Mouse (Mus musculus) urinary bladder, adult 18-20 months (tissue): ENCODE data around the gene Olfr2.
"Not testable (repeated sequence)": the region's sequence is repeated elsewhere in the genome, so short reads cannot be mapped to it uniquely, and the experiment has no call there.

ENCODE experiments used
- DNase-seq, 2 experiments: peaks; one replicate each; pipeline ENCODE4 v3.0.0; 2022; ENCODE audit warnings: low spot score in 2 of 2, mixed read lengths in 2 of 2

Olfr2 gene

DNA sequence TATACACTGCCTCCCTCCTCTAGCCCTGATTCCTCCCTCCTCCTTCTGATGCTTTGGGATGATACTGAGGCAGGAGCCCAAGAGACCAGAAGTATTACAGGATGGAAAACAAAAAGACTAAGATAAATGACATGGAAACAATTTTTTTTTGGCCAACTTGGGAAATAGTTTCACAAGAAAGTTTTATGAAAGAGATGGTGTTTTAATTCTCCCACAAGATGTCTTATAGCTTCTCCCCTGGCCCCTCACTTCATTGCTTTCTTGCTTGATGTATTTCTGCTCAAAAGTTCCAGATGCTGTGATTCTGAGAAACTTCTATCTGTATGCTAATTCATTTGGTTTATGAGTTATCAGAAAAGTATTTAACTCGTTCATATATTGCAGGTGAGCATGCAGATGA is at the start of gene Olfr2:
Gene Olfr2, minus strand, starts transcription at position 101 of the 400 bp plus-strand sequence.
- no peak for DNase-seq

DNA sequence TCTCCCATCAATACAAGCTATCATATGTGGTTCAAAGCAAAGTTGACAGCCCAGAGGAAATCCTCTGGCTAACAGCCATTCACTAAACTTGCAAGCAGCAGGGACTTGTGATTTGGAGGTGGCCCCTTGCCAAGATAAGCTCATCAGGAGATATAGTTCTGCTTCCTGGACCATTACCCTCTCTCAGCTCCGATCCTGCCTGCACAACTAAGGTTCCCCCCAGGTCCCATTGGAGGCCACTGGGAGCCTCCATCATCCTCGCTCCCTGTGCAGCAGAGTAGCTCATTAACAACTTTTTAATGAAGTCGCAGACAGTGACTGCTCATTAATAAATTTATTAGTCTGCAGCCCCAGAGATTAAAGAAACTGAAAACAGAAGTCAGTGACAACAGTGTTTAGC is 41.7 kb upstream of the Olfr2 start:
- no peak for DNase-seq

DNA sequence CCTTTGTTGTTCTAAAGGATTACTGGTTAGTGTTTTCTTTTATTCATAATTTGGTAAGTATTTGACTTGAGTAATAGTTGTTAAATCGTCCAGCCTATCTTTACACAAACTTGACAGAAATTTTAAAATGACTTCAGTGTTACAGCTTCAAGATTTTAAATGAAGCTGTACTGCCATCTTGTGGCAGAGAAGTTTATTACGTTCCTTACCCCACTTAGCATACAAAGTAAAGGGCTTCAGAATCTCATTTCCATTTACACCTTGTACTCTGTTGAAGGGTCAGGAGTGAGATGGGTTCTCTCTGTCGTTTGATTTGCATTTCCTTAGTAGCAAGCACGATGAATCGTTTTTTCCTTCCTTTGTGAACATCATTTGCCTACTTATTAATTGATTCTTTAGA is 40.0 kb upstream of the Olfr2 start:
- DNase-seq: no peak

DNA sequence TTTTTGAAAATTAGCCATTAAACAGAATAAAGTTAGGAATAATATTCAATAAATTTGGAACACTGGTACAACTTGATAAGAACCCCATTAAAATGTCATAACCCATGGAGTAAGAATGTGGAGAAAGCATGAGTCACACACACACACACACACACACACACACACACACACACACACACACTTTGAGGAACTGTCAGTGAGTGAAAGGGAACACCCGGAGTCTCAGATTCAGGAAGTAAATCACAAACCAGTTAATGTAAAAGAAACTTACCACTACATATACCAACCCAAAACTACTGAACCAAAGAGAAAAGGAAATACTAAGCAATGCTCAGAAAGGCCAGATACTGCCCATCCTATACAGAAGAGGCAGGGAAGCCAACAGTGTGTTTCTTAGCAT is 38.5 kb upstream of the Olfr2 start:
- DNase-seq: no peak

DNA sequence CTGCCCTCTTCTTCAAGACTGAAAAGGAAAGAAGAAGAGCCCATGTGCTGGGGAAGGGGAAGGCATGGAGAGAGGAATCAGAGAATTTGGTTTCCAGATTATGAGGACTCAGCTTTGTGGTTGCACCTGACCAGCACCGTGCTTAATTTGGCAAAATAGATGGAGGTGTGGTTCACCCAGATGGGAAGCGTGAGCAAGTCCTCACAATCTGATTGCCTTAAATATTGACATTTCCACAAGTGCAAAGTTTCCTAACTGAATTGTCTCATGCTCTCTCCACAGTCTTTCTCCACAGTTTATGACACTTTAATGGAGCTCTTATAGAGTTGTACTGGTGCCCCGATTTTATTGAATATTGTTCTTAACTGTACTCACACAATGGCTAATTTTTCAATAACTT is 37.3 kb upstream of the Olfr2 start:
- DNase-seq: no peak

DNA sequence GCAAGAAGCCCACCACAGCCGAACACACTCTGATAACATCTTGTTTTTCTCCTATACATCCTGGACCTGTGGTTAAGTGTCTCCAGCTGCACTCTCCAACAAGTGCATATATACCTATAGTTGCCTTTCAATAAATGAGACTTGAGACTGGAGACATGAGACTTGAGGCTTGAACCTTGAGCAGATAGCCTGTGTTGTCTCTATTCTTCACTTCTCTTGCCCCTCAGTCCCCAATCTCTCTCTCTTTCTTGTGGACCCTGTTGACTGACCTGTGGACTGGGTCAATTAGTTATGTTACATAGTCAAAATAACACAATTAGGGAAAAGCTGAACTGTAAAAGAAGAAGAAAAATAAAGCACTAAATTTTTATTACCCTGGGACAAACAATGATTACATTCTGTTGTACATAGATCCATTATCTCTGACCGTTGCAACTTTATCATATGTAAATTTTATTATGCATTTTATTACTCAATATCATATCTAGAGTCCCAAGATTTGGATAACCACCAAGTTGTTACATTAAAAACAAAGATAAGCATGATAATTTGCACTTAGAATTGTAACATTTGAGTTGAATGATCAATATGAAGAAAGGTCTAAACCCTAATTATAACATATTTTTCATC is 34.2 kb upstream of the Olfr2 start:
- no peak for DNase-seq

DNA sequence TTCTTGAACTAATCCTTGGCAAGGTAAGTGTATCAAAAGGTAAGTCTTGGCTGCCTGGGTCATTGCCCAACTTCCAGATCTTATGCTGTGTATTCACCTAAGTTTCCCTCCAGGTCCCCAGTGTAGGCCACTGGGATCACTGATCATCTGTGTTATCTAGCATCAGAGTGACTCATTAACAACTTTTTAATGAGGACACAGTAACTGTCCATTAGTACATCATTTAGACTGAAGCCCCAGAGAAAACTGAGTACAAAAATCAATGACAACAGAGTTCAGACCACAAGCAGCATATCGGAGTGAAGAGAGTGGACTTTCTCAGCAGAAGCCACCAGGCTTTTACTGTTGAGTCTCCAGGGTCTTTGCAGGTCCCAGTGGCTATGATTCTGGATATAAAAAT is 25.0 kb upstream of the Olfr2 start, which contains the start of gene Olfr713:
Gene Olfr713, plus strand, starts transcription at position 301 of the 400 bp plus-strand sequence.
- no peak for DNase-seq

DNA sequence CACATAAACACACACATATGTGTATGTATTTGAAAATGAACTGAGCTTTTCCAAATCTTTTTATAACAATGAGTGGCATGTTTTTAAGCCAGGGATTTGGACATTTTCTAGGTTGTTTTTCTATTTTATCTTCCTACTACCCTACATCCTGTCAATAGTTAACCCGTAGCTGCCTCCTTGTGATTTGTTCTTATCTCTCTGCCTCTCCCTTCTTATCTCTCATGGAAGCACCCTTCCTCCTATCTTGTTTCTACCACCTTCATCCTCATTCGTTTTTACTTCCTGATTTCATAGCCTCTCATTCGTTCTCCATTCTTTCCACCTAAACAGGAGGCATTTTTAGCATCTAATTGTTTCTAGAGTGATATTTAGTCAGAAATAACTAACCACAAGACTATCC is 1.7 kb downstream of the Olfr2 start:
- no peak for DNase-seq

DNA sequence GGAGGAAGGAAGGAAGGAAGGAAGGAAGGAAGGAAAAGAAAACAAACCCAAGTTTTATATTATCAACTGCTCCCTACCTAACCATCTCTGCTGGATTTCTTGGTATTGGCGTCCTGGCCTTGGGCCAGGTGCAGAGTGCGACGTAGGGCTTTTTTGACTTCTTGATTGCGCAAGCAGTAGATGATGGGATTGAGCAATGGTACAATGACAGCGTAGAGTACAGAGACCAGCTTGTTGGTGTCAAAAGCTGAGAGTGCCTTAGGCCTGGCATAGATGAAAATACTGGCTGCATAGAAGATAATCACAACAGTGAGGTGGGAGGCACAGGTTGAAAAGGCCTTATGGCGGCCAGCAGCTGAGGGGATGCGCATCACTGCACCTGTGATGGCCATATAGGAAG is 5.1 kb downstream of the Olfr2 start:
- DNase-seq: no peak

DNA sequence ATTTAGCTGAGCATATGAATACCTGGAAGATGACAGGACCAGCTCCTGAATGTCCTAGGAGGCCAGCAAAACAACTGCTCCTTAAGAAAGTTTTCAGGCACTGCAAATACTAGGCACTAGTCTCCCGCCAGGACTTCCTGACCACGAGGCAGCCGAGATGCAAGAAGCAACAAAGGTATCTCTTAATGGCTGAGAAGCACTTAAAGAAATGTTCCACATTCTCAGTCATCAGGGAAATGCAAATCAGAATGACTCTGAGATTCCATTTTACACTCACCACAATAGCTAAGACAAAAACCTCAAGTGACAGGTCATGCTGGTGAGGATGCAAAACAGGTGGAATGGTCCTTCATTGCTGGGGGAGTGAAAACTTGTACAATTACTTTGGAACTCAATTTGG is 20.6 kb downstream of the Olfr2 start:
- DNase-seq: no peak

DNA sequence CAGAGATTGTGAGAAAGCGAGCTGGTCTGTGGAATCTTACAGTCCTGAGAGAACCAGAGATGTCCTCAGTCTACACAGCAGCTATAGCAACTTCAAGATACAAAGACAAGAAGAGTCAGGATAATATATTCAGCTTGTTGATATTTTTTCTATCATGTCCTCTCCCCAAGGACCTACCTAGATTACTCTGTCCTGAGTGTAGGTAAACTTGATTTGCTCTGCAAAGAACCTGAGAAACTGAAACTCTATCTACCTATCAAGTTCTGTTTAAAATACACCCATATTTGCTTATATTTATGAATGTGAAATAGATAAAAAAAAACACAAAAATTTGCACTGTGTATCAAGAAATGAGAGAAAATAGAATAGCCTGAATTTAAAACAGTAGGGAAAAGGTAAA is 30.5 kb downstream of the Olfr2 start, which contains the start of gene Olfr711:
Gene Olfr711, minus strand, starts transcription at position 101 of the 400 bp plus-strand sequence.
- DNase-seq: no peak

DNA sequence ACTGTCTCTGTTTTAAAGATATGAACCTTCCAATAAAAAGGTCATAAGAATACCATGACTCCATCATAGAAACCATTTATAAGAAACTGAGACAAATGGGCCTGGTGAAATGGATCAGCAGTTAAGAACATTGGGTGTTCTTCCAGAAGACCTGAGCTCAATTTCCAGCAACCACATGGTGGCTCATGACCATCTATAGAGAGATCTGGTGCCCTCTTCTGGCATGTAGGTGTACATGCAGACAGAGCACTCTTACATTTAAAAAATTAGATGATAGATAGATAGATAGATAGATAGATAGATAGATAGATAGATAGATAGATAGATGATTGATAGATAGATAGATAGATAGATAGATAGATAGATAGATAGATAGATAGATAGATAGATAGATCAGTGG is 38.4 kb downstream of the Olfr2 start:
- DNase-seq: not testable (repeated sequence)

DNA sequence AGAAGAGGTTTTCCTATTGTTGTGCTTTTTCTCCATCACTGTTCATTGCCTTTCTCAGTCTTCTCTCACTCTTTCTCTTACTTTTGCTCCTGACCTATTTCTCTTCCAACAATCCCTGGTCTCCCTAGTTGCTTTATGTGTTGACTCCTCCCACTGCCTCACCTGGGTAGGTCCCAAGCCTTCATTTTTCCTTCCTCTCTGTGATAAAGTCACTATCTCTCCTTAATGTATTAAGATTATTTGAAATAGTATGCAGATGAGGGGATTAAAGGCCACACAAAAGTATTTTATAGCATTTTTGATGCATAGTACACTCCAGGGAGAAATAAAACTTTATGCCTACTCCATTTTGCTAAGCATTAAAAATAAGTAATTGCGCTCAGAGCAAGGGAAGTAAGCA is 42.0 kb downstream of the Olfr2 start, which contains the start of gene Olfr6:
Gene Olfr6, minus strand, starts transcription at position 101 of the 400 bp plus-strand sequence.
- no peak for DNase-seq

DNA sequence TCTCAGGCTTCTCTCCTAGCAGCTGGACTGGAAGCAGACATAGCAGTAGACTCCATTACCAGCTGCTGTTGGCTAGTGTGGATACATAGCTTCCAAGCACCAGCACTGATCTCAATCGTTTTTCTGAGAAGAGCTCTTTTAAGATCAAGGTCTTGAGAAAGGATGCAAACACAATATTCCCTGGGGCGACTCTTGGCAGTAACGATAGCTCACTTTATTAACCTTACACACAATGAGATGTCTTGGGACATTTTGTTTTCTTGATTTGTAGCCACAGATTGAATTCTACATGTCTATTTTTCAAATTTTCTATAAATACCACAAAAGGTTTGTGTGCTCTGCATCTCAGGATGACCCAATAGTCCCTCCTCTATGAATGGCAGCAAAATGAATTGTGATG is 57.7 kb downstream of the Olfr2 start, which contains the start of gene Olfr710:
Gene Olfr710, minus strand, starts transcription at position 101 of the 400 bp plus-strand sequence.
- DNase-seq: no peak
